Mouse (Mus musculus): Measurements from ENCODE around the gene Rnf224.

Rnf224 gene

GRCm38 (mm10) chr2:25236614-25237013 is at the start of gene Rnf224:
Gene Rnf224 (minus strand): TSS chr2:25236787.
- in situ Hi-C loops (cut with MboI, MseI), result no loop called here

- in situ Hi-C loops (cut with MboI, MseI), result no loop called here
These were observed 49.7 kb upstream of the Rnf224 start for GRCm38 (mm10) chr2:25286314-25286713.

GRCm38 (mm10) chr2:25285551-25285950 is 49.0 kb upstream of the Rnf224 start:
- in situ Hi-C loops (cut with MboI, MseI), result no loop called here

- in situ Hi-C loops (cut with MboI, MseI), result loop anchor here in 1 of 2 experiments (10.0 kb wide), 1 partner anchor 56 kb away; the partner anchor contains the start of gene Man1b1
These were observed 42.6 kb upstream of the Rnf224 start for GRCm38 (mm10) chr2:25278928-25279882.

GRCm38 (mm10) chr2:25273010-25273409 is 36.4 kb upstream of the Rnf224 start:
- in situ Hi-C loops (cut with MboI, MseI), result loop anchor here (5.0 to 10.0 kb wide), 2 partner anchors 59 to 62 kb away; partner anchors contain the start of gene Man1b1 (in 2 of the 2)

GRCm38 (mm10) chr2:25272515-25272914 is 35.9 kb upstream of the Rnf224 start:
- in situ Hi-C loops (cut with MboI, MseI), result loop anchor here (5.0 to 10.0 kb wide), 2 partner anchors 60 to 62 kb away; partner anchors contain the start of gene Man1b1 (in 2 of the 2)

GRCm38 (mm10) chr2:25271827-25272511 is 35.4 kb upstream of the Rnf224 start, which contains the start of the genes Ssna1 and Anapc2:
Gene Ssna1 (minus strand): TSS chr2:25272438.
Gene Anapc2 (plus strand): TSS chr2:25272478.
- in situ Hi-C loops (cut with MboI, MseI), result loop anchor here (5.0 to 10.0 kb wide), 2 partner anchors 60 to 63 kb away; partner anchors contain the start of gene Man1b1 (in 2 of the 2)

GRCm38 (mm10) chr2:25267746-25268309 is 31.2 kb upstream of the Rnf224 start:
- in situ Hi-C loops (cut with MboI, MseI), result no loop called here

- in situ Hi-C loops (cut with MboI, MseI), result no loop called here
These were observed 30.7 kb upstream of the Rnf224 start for GRCm38 (mm10) chr2:25267241-25267640.

- in situ Hi-C loops (cut with MboI, MseI), result no loop called here
These were observed 30.1 kb upstream of the Rnf224 start for GRCm38 (mm10) chr2:25266720-25267119.

GRCm38 (mm10) chr2:25265897-25266656 is 29.5 kb upstream of the Rnf224 start:
- in situ Hi-C loops (cut with MboI, MseI), result no loop called here

- in situ Hi-C loops (cut with MboI, MseI), result no loop called here
These were observed 28.3 kb upstream of the Rnf224 start for GRCm38 (mm10) chr2:25264851-25265250.

- in situ Hi-C loops (cut with MboI, MseI), result no loop called here
These were observed 27.7 kb upstream of the Rnf224 start for GRCm38 (mm10) chr2:25264286-25264660.

GRCm38 (mm10) chr2:25263623-25264285 is 27.2 kb upstream of the Rnf224 start:
- in situ Hi-C loops (cut with MboI, MseI), result no loop called here

GRCm38 (mm10) chr2:25262795-25263622 is 26.4 kb upstream of the Rnf224 start:
- in situ Hi-C loops (cut with MboI, MseI), result no loop called here

- in situ Hi-C loops (cut with MboI, MseI), result no loop called here
These were observed 25.7 kb upstream of the Rnf224 start, which contains the start of gene Tprn for GRCm38 (mm10) chr2:25262291-25262767. Gene Tprn (plus strand): TSS chr2:25262618.

GRCm38 (mm10) chr2:25261870-25262269 is 25.3 kb upstream of the Rnf224 start:
- in situ Hi-C loops (cut with MboI, MseI), result no loop called here

- in situ Hi-C loops (cut with MboI, MseI), result loop anchor here in 1 of 2 experiments (5.0 kb wide), 1 partner anchor 37 kb away; the partner anchor contains the start of gene Tubb4b
These were observed 22.3 kb upstream of the Rnf224 start for GRCm38 (mm10) chr2:25258887-25259286.

- in situ Hi-C loops (cut with MboI, MseI), result loop anchor here in 1 of 2 experiments (5.0 kb wide), 1 partner anchor 35 kb away; the partner anchor contains the start of gene Tubb4b
These were observed 20.7 kb upstream of the Rnf224 start for GRCm38 (mm10) chr2:25257250-25257649.

Measured in T-helper 17 cell (primary cell).